Mouse (Mus musculus) C2C12 (cell line): ENCODE measurements around the gene Efna2.

ENCODE experiments used
- CEBPB ChIP-seq: IDR thresholded peaks from one replicate; pipeline ENCODE4 v1.6.1; 2011; ENCODE audit warnings: low read depth, mild to moderate bottlenecking, control low read depth, moderate library complexity
- CTCF ChIP-seq: IDR thresholded peaks from one replicate; pipeline ENCODE4 v1.5.1; 2011; ENCODE audit not compliant: control insufficient read depth, insufficient read depth, insufficient read length
- FOSL1 ChIP-seq: IDR thresholded peaks from one replicate; pipeline ENCODE4 v1.8.0; 2011; ENCODE audit warnings: mild to moderate bottlenecking, low read length; ENCODE audit not compliant: poor library complexity, insufficient read depth, severe bottlenecking
- MAX ChIP-seq: IDR thresholded peaks from one replicate; pipeline ENCODE4 v1.6.1; 2011; ENCODE audit warnings: mild to moderate bottlenecking, control low read depth
- MYOD1 ChIP-seq: IDR thresholded peaks from one replicate; pipeline ENCODE4 v1.6.1; 2011; ENCODE audit warnings: low read depth; ENCODE audit not compliant: control insufficient read depth, insufficient read length
- USF1 ChIP-seq: IDR thresholded peaks from one replicate; pipeline ENCODE4 v1.6.1; 2011; ENCODE audit warnings: low read depth, mild to moderate bottlenecking, control low read depth, moderate library complexity

DNA sequence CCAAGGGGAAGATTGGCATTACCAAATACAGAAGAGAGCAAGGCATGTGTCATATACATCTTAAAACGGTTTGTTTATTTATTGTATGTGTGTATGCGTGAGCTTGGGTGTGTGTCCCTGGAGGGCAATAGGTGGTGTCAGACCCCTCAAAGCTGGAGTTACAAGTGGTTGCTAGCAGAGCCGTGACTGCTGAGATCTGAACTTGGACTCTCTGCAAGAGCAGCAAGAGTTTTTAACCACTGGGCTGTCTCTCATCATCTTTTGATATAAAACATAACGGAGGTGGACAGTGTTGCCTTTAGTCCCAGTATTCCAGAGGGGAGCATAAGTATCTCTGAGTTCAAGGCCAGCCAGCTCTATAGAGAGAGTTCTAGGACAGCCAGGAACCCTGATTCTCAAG, 29.0 kb downstream of the Efna2 start:
- TF ChIP-seq CTCF (no peak), MAX (no peak), CEBPB (no peak), USF1 (no peak), MYOD1 (no peak), FOSL1 (no peak)
